Mouse (Mus musculus) liver, embryonic 14 days (tissue): Measurements from ENCODE around the gene Ncf1. TPM values are rescaled to one million over a fixed set of nuclear protein-coding genes. Genes with fewer than 3 reads are reported as not detected.

Experiments
- polyA plus RNA-seq: library from polyadenylated mRNA; depleted of rRNA; stranded (reverse); fragments of >200 nt; gene quantifications from 2 replicates; pipeline ENCODE4 v1.2.3, GENCODE M21; 2012; rRNA removed

Gene Ncf1
- 8.7 and 11.6 TPM in 2 replicates for polyA plus RNA-seq

GRCm38 (mm10) chr5:134229391-134229790, at the start of gene Ncf1:
Gene Ncf1, minus strand, starts transcription at chr5:134229625.

GRCm38 (mm10) chr5:134183880-134184808, 45.3 kb downstream of the Ncf1 start, which contains the start of gene Gtf2ird2:
Gene Gtf2ird2, plus strand, starts transcription at chr5:134184019.

GRCm38 (mm10) chr5:134176169-134176881, 53.1 kb downstream of the Ncf1 start, which contains the start of gene Rcc1l:
Gene Rcc1l, minus strand, starts transcription at chr5:134176774.

Other genes starting within 250 kb of the Ncf1 start
- gene Castor2, start 129.9 kb downstream of the Ncf1 start, polyA plus RNA-seq, result 0.24 and 0.25 TPM in 2 replicates
- gene Rcc1l, start 52.9 kb downstream of the Ncf1 start, polyA plus RNA-seq, result 7.6 and 8.7 TPM in 2 replicates
- 1.7 and 2.3 TPM in 2 replicates for gene Gtf2ird2, start 45.6 kb downstream of the Ncf1 start, polyA plus RNA-seq
- 24.5 and 30.4 TPM in 2 replicates for gene Gtf2i, start 85.1 kb upstream of the Ncf1 start, polyA plus RNA-seq
- gene Gtf2ird1, start 227.1 kb upstream of the Ncf1 start, polyA plus RNA-seq, result 7.7 and 7.8 TPM in 2 replicates